Mouse (Mus musculus) frontal cortex, postnatal 25 days (tissue): ENCODE results near the gene Cd2bp2.

Experiments
- DNase-seq, 2 experiments: peaks; one replicate each; pipeline ENCODE4 v3.0.0; 2022; ENCODE audit warnings: low spot score in 2 of 2

Cd2bp2 gene

GRCm38 (mm10) chr7:127195544-127196295 lies at the start of gene Cd2bp2:
Cd2bp2 (minus strand) TSS chr7:127196050.
- DNase-seq = peak; percentile 86 to 90

- no peak for DNase-seq
Observed at GRCm38 (mm10) chr7:127244658-127245510, 49.0 kb upstream of the Cd2bp2 start.

- DNase-seq = peak; percentile 80 to 85
Observed at GRCm38 (mm10) chr7:127243870-127244657, 48.2 kb upstream of the Cd2bp2 start, which contains the start of gene Zfp771. Zfp771 (plus strand) TSS chr7:127244274.

GRCm38 (mm10) chr7:127243361-127243867 lies 47.6 kb upstream of the Cd2bp2 start:
- DNase-seq = no peak

GRCm38 (mm10) chr7:127234777-127235176 lies 38.9 kb upstream of the Cd2bp2 start:
- DNase-seq = no peak

- no peak for DNase-seq
Observed at GRCm38 (mm10) chr7:127233765-127234164, 37.9 kb upstream of the Cd2bp2 start.

- DNase-seq = no peak
Observed at GRCm38 (mm10) chr7:127233368-127233749, 37.5 kb upstream of the Cd2bp2 start.

GRCm38 (mm10) chr7:127232622-127233367 lies 36.9 kb upstream of the Cd2bp2 start, which contains the start of the genes Zfp553 and Sept1:
Zfp553 (plus strand) TSS chr7:127233061.
Sept1 (minus strand) TSS chr7:127233130.
- peak; percentile 55 to 67 for DNase-seq

GRCm38 (mm10) chr7:127231826-127232621 lies 36.2 kb upstream of the Cd2bp2 start:
- no peak for DNase-seq

GRCm38 (mm10) chr7:127231376-127231775 lies 35.5 kb upstream of the Cd2bp2 start:
- DNase-seq = no peak

- peak; percentile 74 to 76 for DNase-seq
Observed at GRCm38 (mm10) chr7:127228615-127229303, 32.9 kb upstream of the Cd2bp2 start.

- DNase-seq = no peak
Observed at GRCm38 (mm10) chr7:127225147-127225995, 29.5 kb upstream of the Cd2bp2 start.

GRCm38 (mm10) chr7:127224616-127225015 lies 28.8 kb upstream of the Cd2bp2 start:
- DNase-seq = no peak

GRCm38 (mm10) chr7:127223515-127224478 lies 27.9 kb upstream of the Cd2bp2 start:
- no peak for DNase-seq

- DNase-seq = no peak
Observed at GRCm38 (mm10) chr7:127223106-127223505, 27.3 kb upstream of the Cd2bp2 start.

- DNase-seq = no peak
Observed at GRCm38 (mm10) chr7:127220440-127220839, 24.6 kb upstream of the Cd2bp2 start.

- DNase-seq = no peak
Observed at GRCm38 (mm10) chr7:127218670-127219069, 22.8 kb upstream of the Cd2bp2 start.
